Mouse (Mus musculus) midbrain, embryonic 16.5 days (tissue): ENCODE results near the gene Polr2f. TPM values are rescaled to one million over a fixed set of nuclear protein-coding genes. Genes with fewer than 3 reads are reported as not detected.

Experiments
- ATAC-seq: fragments of 200-750 bp; cut with Nextera tagmentation; 2 replicates; pipeline ENCODE4 v1.8.0; 2017; ENCODE audit warnings: moderate TSS enrichment
- H3K27ac ChIP-seq: fragments of 300-500 bp; sonication (generic); 2 replicates; pipeline ENCODE4 v1.5.1; 2014; ENCODE audit warnings: mild to moderate bottlenecking, low read length, mixed read lengths
- H3K27me3 ChIP-seq: fragments of 300-500 bp; sonication (generic); 2 replicates; pipeline ENCODE4 v1.6.1; 2014; ENCODE audit warnings: low read depth, low read length, mixed read lengths; ENCODE audit not compliant: control insufficient read depth, insufficient read depth
- H3K36me3 ChIP-seq: fragments of 300-500 bp; sonication (generic); 2 replicates; pipeline ENCODE4 v1.6.1; 2014; ENCODE audit warnings: mild to moderate bottlenecking, low read length, moderate library complexity, mixed read lengths; ENCODE audit not compliant: control insufficient read depth, insufficient read depth
- H3K4me1 ChIP-seq: fragments of 300-500 bp; sonication (generic); 2 replicates; pipeline ENCODE4 v1.6.1; 2014; ENCODE audit warnings: mild to moderate bottlenecking, low read length, mixed read lengths; ENCODE audit not compliant: control insufficient read depth, insufficient read depth
- H3K4me2 ChIP-seq: fragments of 300-500 bp; sonication (generic); 2 replicates; pipeline ENCODE4 v1.6.1; 2014; ENCODE audit warnings: mild to moderate bottlenecking, low read length, mixed read lengths
- H3K4me3 ChIP-seq: fragments of 300-500 bp; sonication (generic); 2 replicates; pipeline ENCODE4 v1.5.1; 2014; ENCODE audit warnings: low read depth, mild to moderate bottlenecking, low read length, moderate library complexity, mixed read lengths
- H3K9ac ChIP-seq: fragments of 300-500 bp; sonication (generic); 2 replicates; pipeline ENCODE4 v1.6.1; 2014; ENCODE audit warnings: low read depth, low read length, mixed read lengths
- H3K9me3 ChIP-seq: fragments of 300-500 bp; sonication (generic); replicated peaks from 2 replicates; pipeline ENCODE4 v1.6.1; 2014; ENCODE audit warnings: mild to moderate bottlenecking, low read length, mixed read lengths; ENCODE audit not compliant: control insufficient read depth, poor library complexity, severe bottlenecking
- WGBS: fragments of 180-500 bp; shearing (Covaris S2); extraction: QIAGEN DNeasy Blood & Tissue Kit; methylation state at CpG from one replicate; pipeline ENCODE4 v1.1.7; 2014; 5-methylcytosine and 5-hydroxymethylcytosine counted together
- polyA plus RNA-seq: library from polyadenylated mRNA; unstranded; fragments of >200 nt; fragmentation: Nextera tagmentation; extraction: Ambion mirVana; gene quantifications from 2 replicates; pipeline ENCODE4 v1.2.1, GENCODE M21; 2015

Gene Polr2f
- 266 and 286 TPM in 2 replicates for polyA plus RNA-seq

DNA sequence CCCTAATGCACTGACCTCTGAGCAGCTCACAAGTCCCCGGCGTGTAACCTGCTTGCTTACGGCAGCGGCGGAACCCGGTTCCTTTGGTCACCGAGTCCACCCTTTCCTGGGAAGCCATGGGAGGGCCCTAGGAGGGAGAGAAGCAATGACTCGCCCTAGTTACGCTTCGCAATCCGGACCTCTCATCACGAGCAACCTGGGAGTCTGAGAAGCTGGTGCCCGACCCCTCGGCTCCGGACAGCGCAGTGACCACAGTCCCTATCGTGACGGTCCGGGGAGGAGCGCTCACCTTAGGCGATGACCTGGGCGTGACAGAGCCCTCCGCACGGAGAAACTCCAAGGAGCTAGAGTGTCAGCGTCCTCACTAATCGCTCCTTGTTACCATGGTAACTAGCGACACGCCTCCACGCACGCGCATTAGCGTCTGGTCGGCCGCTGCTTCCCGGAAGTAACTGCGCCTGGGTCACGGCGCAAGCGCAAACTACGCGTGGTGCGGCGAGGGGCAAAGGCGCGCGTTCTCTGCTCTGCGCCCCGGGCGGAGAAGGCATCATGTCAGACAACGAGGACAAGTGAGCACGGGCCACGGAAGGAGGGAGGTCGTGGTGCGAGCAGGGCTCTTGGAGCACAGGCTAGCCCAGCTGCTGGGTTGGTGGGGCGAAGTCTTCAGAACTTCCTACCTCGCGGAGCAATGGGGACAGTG lies at the start of gene Polr2f, which contains the start of gene 1700088E04Rik:
Gene Polr2f, plus strand, starts transcription at position 144 of the 700 bp plus-strand sequence.
Gene 1700088E04Rik, minus strand, starts transcription at position 388 of the 700 bp plus-strand sequence.
- Histone ChIP-seq H3K27me3 (no peaks in the 10 kb centered on the region), H3K36me3 (peaks cover 7% of the 10 kb centered on the region), H3K4me1 (peaks cover 20% of the 10 kb centered on the region), H3K9me3 (no peaks in the 10 kb centered on the region), H3K27ac (peak within 1 kb of the TSS; percentile 60; the same call in 1 of the 2 replicates), H3K4me3 (peak within 1 kb of the TSS; percentile 91), H3K4me2 (peak within 1 kb of the TSS; percentile 77), H3K9ac (peak within 1 kb of the TSS; percentile 77)
- peak; percentile 90 for ATAC-seq
- under 1% methylated on average over 57 of the region's 57 CpGs for WGBS

DNA sequence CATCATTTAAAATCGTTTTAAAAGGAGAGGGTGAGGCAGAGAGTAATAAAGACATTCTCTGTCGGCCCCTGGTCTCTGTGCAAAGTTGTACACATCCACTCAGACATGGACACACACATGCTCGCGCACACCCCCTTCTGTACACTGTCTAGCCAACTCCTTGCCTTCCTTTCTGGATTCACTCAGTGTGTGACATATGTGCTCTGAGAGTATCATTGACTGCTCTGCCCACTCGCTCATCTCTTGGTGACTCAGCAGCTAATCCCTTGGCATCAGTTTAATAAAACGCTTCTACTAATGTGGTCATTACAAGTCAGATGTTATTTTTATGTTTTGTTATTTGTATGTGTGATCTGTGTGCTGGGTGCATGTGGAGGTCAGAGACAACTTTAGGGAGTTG lies 48.5 kb upstream of the Polr2f start:
- Histone ChIP-seq H3K4me1 (no peaks in the 10 kb centered on the region), H3K9ac (no peak overlapping the region), H3K36me3 (peaks cover 47% of the 10 kb centered on the region), H3K27ac (no peak overlapping the region), H3K4me3 (no peak overlapping the region), H3K9me3 (no peaks in the 10 kb centered on the region), H3K27me3 (no peaks in the 10 kb centered on the region), H3K4me2 (no peak overlapping the region)
- 92% methylated on average over 6 of the region's 6 CpGs for WGBS
- no peak for ATAC-seq

DNA sequence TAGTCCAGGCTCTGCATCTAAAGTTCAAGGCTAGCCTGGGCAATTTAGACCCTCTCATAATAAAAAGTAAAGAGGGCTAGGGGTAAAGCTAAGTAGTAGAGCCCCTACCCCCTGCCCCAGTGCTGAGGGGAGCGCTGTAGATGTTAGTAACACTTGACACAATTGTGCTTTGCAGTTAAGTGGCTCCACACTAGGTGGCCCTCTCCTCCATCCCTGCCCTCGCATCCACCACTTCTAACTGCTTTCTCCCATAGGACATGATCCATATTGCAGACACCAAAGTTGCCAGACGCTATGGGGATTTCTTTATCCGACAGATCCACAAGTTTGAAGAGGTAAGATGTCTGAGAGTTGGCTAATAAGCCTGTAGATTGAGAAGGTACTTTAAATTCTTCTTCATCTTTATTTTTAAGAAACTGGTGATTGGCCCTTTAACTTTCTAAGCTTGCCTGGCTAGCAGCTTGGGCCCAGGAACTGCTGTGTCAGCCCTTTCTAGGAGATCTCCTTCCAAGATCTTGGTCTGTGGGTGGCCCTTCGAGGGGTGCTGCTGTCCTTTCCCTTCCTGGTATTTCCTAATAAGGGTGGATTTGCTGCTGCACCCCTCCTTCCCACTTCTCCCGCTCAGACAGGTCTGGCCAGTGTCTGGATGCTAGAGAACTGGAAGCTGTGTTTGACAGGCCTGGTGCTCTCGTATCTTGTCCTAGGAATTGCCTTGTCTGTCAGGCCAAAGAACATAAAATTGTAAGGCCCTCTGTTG lies 47.5 kb upstream of the Polr2f start:
- 83% methylated on average over 7 of the region's 7 CpGs for WGBS
- Histone ChIP-seq H3K27me3 (no peaks in the 10 kb centered on the region), H3K36me3 (peaks cover 45% of the 10 kb centered on the region), H3K27ac (no peak overlapping the region), H3K9ac (no peak overlapping the region), H3K4me1 (no peaks in the 10 kb centered on the region), H3K4me3 (no peak overlapping the region), H3K4me2 (no peak overlapping the region), H3K9me3 (no peaks in the 10 kb centered on the region)
- ATAC-seq, result no peak

DNA sequence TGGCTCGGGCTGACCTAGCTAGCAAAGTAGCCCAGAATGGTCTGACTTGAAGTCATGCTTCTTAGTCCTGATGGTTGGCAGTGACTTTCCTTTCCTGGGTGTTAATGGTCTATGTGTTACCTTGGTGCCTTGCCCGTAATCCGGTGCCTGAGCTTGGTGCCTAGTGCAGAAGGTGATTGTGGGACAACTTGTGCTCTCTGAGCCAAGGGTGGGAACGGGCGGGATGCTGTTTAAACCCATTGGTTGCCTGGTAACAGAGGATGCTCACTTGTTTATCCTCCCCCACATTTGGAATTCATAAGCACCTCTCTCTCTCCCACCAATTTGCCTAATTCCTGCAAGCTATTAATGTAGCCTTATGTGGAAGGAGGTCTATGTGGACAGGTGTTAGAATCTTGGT lies 45.3 kb upstream of the Polr2f start:
- Histone ChIP-seq H3K36me3 (peaks cover 37% of the 10 kb centered on the region), H3K9me3 (no peaks in the 10 kb centered on the region), H3K4me1 (no peaks in the 10 kb centered on the region), H3K9ac (no peak overlapping the region), H3K27me3 (no peaks in the 10 kb centered on the region), H3K27ac (no peak overlapping the region), H3K4me3 (no peak overlapping the region), H3K4me2 (no peak overlapping the region)
- no peak for ATAC-seq
- WGBS, result 83% methylated on average over 5 of the region's 5 CpGs

DNA sequence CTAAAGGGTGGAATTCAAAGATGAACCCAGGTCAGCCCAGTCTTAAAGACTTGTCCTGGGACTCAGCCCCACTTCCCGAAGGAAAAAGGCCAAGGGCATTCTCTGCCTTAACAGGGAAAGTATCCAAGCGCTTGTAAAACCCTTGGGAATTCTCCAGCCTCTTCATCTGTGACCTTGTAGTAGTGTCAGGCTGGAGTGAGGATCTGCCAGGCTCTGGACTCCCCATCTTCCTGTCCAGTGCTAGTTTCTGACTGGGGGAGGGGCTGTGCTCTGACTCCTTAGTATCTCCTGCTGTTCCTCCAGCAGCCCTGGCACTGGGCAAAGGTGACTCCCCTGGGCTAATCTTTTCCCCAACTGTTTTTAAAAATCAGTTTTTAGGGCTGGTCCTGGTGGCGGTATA lies 44.3 kb upstream of the Polr2f start:
- H3K27ac ChIP-seq, result no peak overlapping the region
- H3K27me3 ChIP-seq, result no peaks in the 10 kb centered on the region
- no peak overlapping the region for H3K4me3 ChIP-seq
- H3K4me2 ChIP-seq, result no peak overlapping the region
- H3K36me3 ChIP-seq, result peaks cover 27% of the 10 kb centered on the region
- H3K4me1 ChIP-seq, result no peaks in the 10 kb centered on the region
- H3K9ac ChIP-seq, result no peak overlapping the region
- H3K9me3 ChIP-seq, result no peaks in the 10 kb centered on the region
- ATAC-seq, result no peak
- 73% methylated on average over 3 of the region's 3 CpGs for WGBS

DNA sequence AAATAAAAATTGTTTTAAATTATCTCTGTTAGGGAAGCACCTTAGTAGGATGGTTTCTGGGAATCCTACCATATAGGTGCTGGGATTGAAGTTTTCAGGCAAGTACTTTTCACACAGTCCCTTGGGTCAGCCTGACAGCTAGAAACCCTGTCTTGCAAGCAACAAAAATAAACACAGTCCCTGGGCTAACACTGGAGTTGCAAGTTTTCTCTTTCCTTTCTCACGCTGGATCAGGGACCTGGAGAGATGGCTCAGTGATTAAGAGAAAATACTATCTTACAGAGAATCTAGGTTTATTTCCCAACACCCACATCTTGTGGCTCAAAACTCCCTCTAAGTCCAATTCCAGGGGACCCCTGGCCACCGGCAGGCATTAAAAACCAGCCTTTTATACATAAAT lies 43.7 kb upstream of the Polr2f start:
- Histone ChIP-seq H3K4me2 (no peak overlapping the region), H3K27ac (no peak overlapping the region), H3K9ac (no peak overlapping the region), H3K4me1 (no peaks in the 10 kb centered on the region), H3K36me3 (peaks cover 26% of the 10 kb centered on the region), H3K4me3 (no peak overlapping the region), H3K9me3 (no peaks in the 10 kb centered on the region), H3K27me3 (no peaks in the 10 kb centered on the region)
- 51% methylated on average over 2 of the region's 2 CpGs for WGBS
- ATAC-seq, result no peak

DNA sequence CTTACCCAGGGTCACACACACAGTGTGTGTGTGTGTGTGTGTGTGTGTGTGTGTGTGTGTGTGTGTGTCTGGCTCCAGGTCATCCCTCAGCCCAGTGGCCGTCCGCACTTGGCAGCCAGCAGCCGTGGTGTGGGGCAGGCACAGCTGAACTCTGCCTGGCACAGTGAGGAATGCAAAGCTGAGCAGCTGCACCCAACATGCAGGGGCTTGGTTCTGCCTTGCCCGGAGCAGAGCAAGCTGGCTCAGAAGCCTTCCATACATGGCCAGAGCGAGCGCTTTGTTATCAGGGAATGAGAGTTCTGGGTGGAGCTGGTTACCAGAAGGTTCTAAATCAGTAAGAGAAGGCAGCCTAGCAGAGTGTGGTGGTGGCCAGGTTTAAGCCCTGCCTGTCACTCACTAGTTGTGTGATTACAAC lies 43.2 kb upstream of the Polr2f start:
- 53% methylated on average over 6 of the region's 6 CpGs for WGBS
- no peaks in the 10 kb centered on the region for H3K9me3 ChIP-seq
- H3K4me2 ChIP-seq, result no peak overlapping the region
- no peak for ATAC-seq
- no peak overlapping the region for H3K27ac ChIP-seq
- no peak overlapping the region for H3K9ac ChIP-seq
- H3K4me3 ChIP-seq, result no peak overlapping the region
- no peaks in the 10 kb centered on the region for H3K4me1 ChIP-seq
- peaks cover 22% of the 10 kb centered on the region for H3K36me3 ChIP-seq
- H3K27me3 ChIP-seq, result no peaks in the 10 kb centered on the region

DNA sequence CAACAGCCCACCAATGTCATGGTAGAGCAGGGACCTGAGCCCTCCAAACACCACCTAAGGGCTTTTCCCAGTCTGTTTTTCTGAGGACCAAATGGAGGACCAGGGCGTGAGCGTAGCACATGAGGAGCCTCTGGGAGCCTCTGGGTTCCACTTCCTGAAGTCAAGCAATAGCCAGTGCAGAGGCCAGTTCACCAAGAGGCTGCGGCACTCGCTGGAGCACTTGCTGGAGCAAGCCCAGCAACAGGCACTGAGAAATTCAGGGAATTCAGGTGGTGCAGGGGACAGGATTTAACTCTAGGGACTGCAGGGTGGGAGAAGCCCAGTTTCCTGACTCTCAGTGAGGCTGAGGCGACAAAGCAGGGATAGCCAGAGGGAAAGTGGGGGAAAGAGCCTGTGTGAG lies 42.6 kb upstream of the Polr2f start:
- Histone ChIP-seq H3K27me3 (no peaks in the 10 kb centered on the region), H3K4me2 (no peak overlapping the region), H3K27ac (no peak overlapping the region), H3K9me3 (no peaks in the 10 kb centered on the region), H3K9ac (no peak overlapping the region), H3K4me3 (no peak overlapping the region), H3K4me1 (no peaks in the 10 kb centered on the region), H3K36me3 (peaks cover 16% of the 10 kb centered on the region)
- no peak for ATAC-seq
- WGBS, result 70% methylated on average over 5 of the region's 5 CpGs

DNA sequence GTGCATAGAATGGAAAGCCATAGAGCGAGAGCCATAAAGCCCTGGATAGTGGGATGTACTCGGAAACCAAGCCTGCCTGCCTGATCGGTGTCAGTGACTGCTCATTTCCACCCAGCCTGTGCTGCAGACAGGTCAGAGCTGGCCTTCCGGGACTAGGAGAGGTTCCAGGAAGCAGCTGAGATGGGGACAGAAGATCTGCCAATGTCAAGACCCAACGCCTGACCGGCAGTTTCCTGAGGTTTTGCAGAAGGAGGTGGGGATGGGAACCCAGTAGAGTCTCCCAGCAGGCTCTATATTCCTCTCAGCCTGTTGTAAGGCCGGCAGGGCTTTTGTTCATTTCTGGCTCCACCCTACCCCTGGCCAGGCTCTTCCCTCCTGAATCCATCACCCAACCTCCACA lies 41.9 kb upstream of the Polr2f start:
- H3K4me1 ChIP-seq, result no peaks in the 10 kb centered on the region
- H3K4me2 ChIP-seq, result no peak overlapping the region
- no peak for ATAC-seq
- H3K4me3 ChIP-seq, result no peak overlapping the region
- peaks cover 10% of the 10 kb centered on the region for H3K36me3 ChIP-seq
- no peaks in the 10 kb centered on the region for H3K9me3 ChIP-seq
- no peaks in the 10 kb centered on the region for H3K27me3 ChIP-seq
- H3K27ac ChIP-seq, result no peak overlapping the region
- H3K9ac ChIP-seq, result no peak overlapping the region
- WGBS, result 58% methylated on average over 7 of the region's 7 CpGs
